Mouse (Mus musculus): ENCODE results near the gene Rpl13. TPM values are rescaled to one million over a fixed set of nuclear protein-coding genes. Genes with fewer than 3 reads are reported as not detected.

Rpl13 gene
- polyA plus RNA-seq, 1 experiment from 2014 or later = 1,331 TPM

DNA sequence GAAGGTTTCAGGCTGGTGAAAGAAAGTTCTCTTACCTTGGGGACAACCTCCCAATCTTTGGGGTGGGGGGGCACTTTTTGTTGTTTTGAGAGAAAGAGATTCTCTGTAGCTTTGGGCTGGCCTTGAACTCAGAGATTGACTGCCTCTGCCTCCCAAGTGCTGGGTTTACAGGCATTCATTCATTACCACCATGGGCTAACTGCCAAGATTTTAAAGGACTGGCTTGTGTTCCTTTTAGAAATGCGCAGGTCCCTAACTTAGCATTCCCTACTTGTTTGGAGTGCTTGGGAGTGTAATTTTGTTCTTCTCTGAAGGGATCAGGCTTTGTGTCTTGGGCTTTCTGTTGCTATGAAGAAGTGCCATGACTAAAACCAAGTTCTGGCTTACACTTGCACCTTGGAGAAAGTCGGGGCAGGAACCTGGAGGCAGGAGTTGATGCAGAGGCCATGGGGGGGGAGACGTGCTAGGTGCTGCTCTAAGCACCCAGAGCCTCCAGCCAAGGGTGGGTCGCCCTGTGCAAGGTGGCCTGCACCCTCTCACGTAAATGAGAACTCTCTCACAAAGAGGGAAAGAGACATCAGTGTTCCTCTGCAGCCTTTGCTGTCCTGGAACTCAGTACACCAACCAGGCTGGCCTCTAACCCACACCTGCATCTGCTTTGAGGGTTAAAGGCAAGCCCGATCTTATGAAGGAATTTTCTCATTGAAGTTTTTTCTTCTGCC, 2.1 kb downstream of the Rpl13 start:
- Histone ChIP-seq H3K27me3 (ENCODE audit: control insufficient read depth, insufficient read depth, low read length) (no peaks in the 10 kb centered on the region), H3K27ac (ENCODE audit: low read depth, low read length) (peak overlapping the region; percentile 92; the same call in 1 of the 2 replicates), H3K9ac (ENCODE audit: low read depth, low read length) (peak overlapping the region; percentile 98; the same call in 1 of the 2 replicates), H3K4me2 (peak overlapping the region; percentile 96), H3K9me3 (replicated peaks; ENCODE audit: control insufficient read depth, low read length) (no peaks in the 10 kb centered on the region), H3K36me3 (ENCODE audit: control insufficient read depth, insufficient read depth, low read length) (peaks cover 17% of the 10 kb centered on the region), H3K4me3 (ENCODE audit: low read depth, low read length) (peak overlapping the region; percentile 90), H3K4me1 (ENCODE audit: control insufficient read depth, insufficient read depth, low read length) (peaks cover 9% of the 10 kb centered on the region)
- WGBS (ENCODE audit: insufficient replicate concordance) = 87% methylated on average over 6 of the region's 6 CpGs
- no peak for ATAC-seq (replicated peaks; ENCODE audit: insufficient number of reproducible peaks, low FRiP score, low TSS enrichment)

DNA sequence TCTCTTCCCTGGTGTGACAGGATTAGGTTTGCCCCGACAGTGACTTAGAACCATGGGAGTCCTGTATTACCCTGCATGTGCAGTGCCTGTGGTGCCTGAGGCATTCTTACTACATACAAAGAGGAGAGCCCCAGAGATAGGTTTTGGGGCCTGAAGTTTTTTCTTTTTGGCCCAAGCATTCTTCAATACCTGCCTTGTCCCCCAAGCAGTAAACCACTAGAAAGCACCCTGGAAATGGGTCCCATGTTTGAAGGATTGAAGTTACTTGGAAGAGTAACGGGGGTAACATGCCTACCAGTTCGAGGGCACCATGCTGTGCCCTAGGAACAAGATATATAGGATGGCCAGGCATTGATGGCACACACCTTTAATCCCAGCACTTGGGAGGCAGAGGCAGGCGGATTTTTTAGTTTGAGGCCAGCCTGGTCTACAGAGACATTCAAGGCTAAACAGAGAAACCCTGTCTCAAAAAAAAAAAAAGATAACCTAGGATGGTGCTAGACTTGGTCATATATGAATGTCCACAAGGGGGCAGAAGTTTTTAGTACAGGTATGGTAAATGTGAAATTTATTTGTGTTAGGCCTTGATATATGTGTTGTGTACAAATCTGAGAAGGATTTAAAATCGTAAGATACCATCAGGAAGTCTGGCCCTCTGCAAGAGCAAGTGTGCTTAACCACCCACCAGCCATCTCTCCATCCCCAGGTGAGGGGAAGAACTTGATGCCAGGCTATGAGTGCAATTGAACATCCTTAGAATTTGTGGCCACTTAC, 3.6 kb downstream of the Rpl13 start:
- Histone ChIP-seq H3K9ac (ENCODE audit: low read depth, low read length) (no peak overlapping the region), H3K27ac (ENCODE audit: low read depth, low read length) (no peak overlapping the region), H3K4me2 (no peak overlapping the region), H3K4me3 (ENCODE audit: low read depth, low read length) (no peak overlapping the region), H3K36me3 (ENCODE audit: control insufficient read depth, insufficient read depth, low read length) (peaks cover 17% of the 10 kb centered on the region), H3K9me3 (replicated peaks; ENCODE audit: control insufficient read depth, low read length) (no peaks in the 10 kb centered on the region), H3K27me3 (ENCODE audit: control insufficient read depth, insufficient read depth, low read length) (no peaks in the 10 kb centered on the region), H3K4me1 (ENCODE audit: control insufficient read depth, insufficient read depth, low read length) (peaks cover 9% of the 10 kb centered on the region)
- no peak for ATAC-seq (replicated peaks; ENCODE audit: insufficient number of reproducible peaks, low FRiP score, low TSS enrichment)
- 69% methylated on average over 5 of the region's 5 CpGs for WGBS (ENCODE audit: insufficient replicate concordance)

DNA sequence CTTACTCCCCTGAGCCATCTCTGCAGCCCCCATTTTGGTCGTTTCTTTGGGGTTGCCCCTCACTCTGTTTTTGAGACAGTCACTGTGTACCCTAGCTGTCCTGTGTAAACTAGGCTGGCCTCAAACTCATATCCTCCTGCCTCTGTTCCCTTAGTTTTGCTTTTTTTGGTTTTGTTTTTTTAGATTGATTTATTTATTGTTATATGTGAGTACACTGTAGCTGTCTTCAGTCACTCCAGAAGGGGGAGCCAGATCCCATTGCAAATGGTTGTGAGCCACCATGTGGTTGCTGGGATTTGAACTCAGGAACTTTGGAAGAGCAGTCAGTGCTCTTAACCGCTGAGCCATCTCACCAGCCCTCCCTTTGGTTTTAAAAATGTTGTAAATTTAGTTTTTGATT, 4.4 kb downstream of the Rpl13 start:
- H3K4me2 ChIP-seq = no peak overlapping the region
- H3K9ac ChIP-seq (ENCODE audit: low read depth, low read length) = no peak overlapping the region
- WGBS (ENCODE audit: insufficient replicate concordance) = 58% methylated on average over 2 of the region's 2 CpGs
- no peak overlapping the region for H3K4me3 ChIP-seq (ENCODE audit: low read depth, low read length)
- peaks cover 9% of the 10 kb centered on the region for H3K4me1 ChIP-seq (ENCODE audit: control insufficient read depth, insufficient read depth, low read length)
- H3K9me3 ChIP-seq (replicated peaks; ENCODE audit: control insufficient read depth, low read length) = no peaks in the 10 kb centered on the region
- H3K27ac ChIP-seq (ENCODE audit: low read depth, low read length) = no peak overlapping the region
- no peaks in the 10 kb centered on the region for H3K27me3 ChIP-seq (ENCODE audit: control insufficient read depth, insufficient read depth, low read length)
- peaks cover 17% of the 10 kb centered on the region for H3K36me3 ChIP-seq (ENCODE audit: control insufficient read depth, insufficient read depth, low read length)
- no peak for ATAC-seq (replicated peaks; ENCODE audit: insufficient number of reproducible peaks, low FRiP score, low TSS enrichment)

DNA sequence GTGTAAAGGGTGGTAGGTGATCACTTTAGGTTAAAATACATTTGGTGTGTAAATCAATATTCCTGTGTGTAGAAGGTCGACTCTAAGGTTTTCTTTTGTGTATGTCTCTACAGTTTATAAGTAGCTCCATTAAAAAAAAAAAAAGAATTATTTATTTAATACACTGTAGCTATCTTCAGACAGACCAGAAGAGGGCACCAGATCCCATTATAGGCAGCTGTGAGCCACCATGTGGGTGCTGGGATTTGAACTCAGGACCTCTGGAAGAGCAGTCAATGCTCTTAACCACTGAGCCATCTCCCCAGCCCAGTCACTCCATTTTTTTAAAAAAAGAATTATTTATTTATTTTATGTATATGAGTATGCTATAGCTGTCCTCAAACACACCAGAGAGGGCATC, 5.9 kb downstream of the Rpl13 start:
- Histone ChIP-seq H3K9ac (ENCODE audit: low read depth, low read length) (no peak overlapping the region), H3K27ac (ENCODE audit: low read depth, low read length) (no peak overlapping the region), H3K4me1 (ENCODE audit: control insufficient read depth, insufficient read depth, low read length) (peaks cover 7% of the 10 kb centered on the region), H3K9me3 (replicated peaks; ENCODE audit: control insufficient read depth, low read length) (no peaks in the 10 kb centered on the region), H3K4me2 (no peak overlapping the region), H3K36me3 (ENCODE audit: control insufficient read depth, insufficient read depth, low read length) (peaks cover 17% of the 10 kb centered on the region), H3K27me3 (ENCODE audit: control insufficient read depth, insufficient read depth, low read length) (no peaks in the 10 kb centered on the region), H3K4me3 (ENCODE audit: low read depth, low read length) (no peak overlapping the region)
- WGBS (ENCODE audit: insufficient replicate concordance) = 68% methylated on average over 1 of the region's 1 CpGs
- no peak for ATAC-seq (replicated peaks; ENCODE audit: insufficient number of reproducible peaks, low FRiP score, low TSS enrichment)

DNA sequence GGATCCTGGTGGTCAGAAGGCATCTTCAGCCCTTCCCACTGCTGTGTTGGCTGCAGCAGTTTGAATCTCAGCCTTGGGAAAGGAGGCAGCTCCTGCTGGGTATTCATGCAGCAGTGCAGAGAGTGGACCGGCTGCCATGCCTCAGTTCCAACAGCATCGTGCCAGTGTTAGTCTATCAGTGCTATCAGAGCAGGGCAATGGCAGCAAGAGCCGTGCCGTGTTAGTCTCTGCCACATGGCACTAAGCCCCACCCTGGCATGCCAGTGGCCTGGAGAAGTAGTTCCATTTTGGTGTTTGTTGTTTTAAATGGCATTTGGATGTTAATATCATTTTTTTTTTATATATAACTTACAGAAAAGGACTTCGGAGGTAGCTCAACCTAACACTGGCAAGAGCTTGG, 6.8 kb downstream of the Rpl13 start:
- no peak for ATAC-seq (replicated peaks; ENCODE audit: insufficient number of reproducible peaks, low FRiP score, low TSS enrichment)
- H3K36me3 ChIP-seq (ENCODE audit: control insufficient read depth, insufficient read depth, low read length) = peaks cover 13% of the 10 kb centered on the region
- H3K4me2 ChIP-seq = no peak overlapping the region
- no peaks in the 10 kb centered on the region for H3K27me3 ChIP-seq (ENCODE audit: control insufficient read depth, insufficient read depth, low read length)
- H3K9me3 ChIP-seq (replicated peaks; ENCODE audit: control insufficient read depth, low read length) = no peaks in the 10 kb centered on the region
- H3K4me1 ChIP-seq (ENCODE audit: control insufficient read depth, insufficient read depth, low read length) = no peaks in the 10 kb centered on the region
- WGBS (ENCODE audit: insufficient replicate concordance) = 78% methylated on average over 5 of the region's 5 CpGs
- no peak overlapping the region for H3K9ac ChIP-seq (ENCODE audit: low read depth, low read length)
- no peak overlapping the region for H3K27ac ChIP-seq (ENCODE audit: low read depth, low read length)
- H3K4me3 ChIP-seq (ENCODE audit: low read depth, low read length) = no peak overlapping the region

DNA sequence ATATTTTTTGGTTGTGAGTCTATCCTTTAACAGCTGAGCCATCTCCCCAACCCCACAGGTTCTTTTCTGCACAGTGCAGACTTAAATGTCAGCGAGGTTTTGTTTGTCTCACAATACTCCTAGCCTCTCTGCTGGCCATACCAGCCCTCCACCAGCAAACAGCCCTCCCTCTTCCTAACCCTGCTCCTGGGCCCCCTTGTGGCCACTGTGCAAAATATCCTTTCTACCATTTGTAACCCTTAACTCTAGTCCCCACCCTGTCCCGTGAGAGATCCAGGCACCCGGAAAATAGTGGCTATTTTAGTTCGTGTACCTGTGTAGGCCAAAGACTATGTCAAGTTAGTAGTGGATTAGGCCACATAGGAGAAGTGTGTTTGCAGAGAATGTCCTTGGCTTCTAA, 8.5 kb downstream of the Rpl13 start:
- Histone ChIP-seq H3K27me3 (ENCODE audit: control insufficient read depth, insufficient read depth, low read length) (peaks cover 2% of the 10 kb centered on the region), H3K4me2 (no peak overlapping the region), H3K36me3 (ENCODE audit: control insufficient read depth, insufficient read depth, low read length) (peaks cover 1% of the 10 kb centered on the region; the same call in 1 of the 2 replicates), H3K4me1 (ENCODE audit: control insufficient read depth, insufficient read depth, low read length) (0 out of 2 replicates have a peak, but pooled peaks cover 2% of the 10 kb centered on the region), H3K9me3 (replicated peaks; ENCODE audit: control insufficient read depth, low read length) (no peaks in the 10 kb centered on the region), H3K4me3 (ENCODE audit: low read depth, low read length) (no peak overlapping the region), H3K9ac (ENCODE audit: low read depth, low read length) (no peak overlapping the region), H3K27ac (ENCODE audit: low read depth, low read length) (no peak overlapping the region)
- no peak for ATAC-seq (replicated peaks; ENCODE audit: insufficient number of reproducible peaks, low FRiP score, low TSS enrichment)
- WGBS (ENCODE audit: insufficient replicate concordance) = 17% methylated on average over 4 of the region's 4 CpGs

DNA sequence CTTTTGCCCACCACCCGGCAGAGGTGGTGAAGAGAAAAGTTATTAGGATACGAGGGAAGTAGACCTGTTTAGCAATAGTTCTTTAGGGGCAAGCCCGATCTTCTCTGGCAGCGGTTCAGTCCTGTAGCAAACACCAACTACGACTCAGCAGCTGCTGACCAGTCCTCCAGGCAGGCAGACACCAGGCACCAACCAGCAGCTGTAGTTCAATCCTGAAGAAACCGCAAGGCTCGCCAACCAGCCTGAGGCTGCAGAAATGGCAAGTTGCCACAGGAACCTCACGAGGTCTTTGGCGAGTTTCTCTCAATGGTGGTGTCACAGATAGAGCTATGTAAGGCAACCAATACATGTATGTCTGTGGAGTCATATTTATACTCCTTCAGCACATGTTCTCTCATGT, 10.7 kb downstream of the Rpl13 start:
- 81% methylated on average over 9 of the region's 9 CpGs for WGBS (ENCODE audit: insufficient replicate concordance)

DNA sequence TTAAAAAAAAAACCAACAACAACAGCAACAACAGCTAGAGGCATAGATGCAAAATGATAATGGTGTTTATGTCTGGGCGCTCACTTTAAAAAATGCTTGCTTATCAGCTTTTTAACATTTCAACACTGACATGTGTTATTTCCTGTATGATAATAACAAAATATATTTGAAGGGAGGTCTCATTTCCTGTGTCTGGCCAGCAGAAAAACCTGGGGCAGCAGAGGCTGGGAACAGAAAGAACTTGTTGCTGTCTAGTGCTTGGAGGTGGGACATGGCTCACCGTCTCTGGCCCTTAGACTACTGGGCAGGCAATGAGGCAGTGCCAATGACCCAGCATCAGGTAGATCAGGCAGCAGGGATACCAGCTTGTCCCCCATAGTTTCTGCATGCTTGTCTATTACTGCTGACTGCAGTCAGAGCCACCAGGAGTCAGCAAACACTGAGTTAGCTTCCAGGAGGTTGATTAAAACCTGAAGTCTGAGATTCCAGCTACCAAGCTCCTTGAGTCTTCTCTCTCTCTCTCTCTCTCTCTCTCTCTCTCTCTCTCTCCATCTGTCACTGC, 11.8 kb downstream of the Rpl13 start:
- Histone ChIP-seq H3K27me3 (ENCODE audit: control insufficient read depth, insufficient read depth, low read length) (peaks cover 35% of the 10 kb centered on the region), H3K9me3 (replicated peaks; ENCODE audit: control insufficient read depth, low read length) (no peaks in the 10 kb centered on the region), H3K4me3 (ENCODE audit: low read depth, low read length) (no peak overlapping the region), H3K27ac (ENCODE audit: low read depth, low read length) (no peak overlapping the region), H3K36me3 (ENCODE audit: control insufficient read depth, insufficient read depth, low read length) (no peaks in the 10 kb centered on the region), H3K4me2 (no peak overlapping the region), H3K9ac (ENCODE audit: low read depth, low read length) (no peak overlapping the region), H3K4me1 (ENCODE audit: control insufficient read depth, insufficient read depth, low read length) (peaks cover 17% of the 10 kb centered on the region)
- ATAC-seq (replicated peaks; ENCODE audit: insufficient number of reproducible peaks, low FRiP score, low TSS enrichment) = no peak
- 32% methylated on average over 2 of the region's 2 CpGs for WGBS (ENCODE audit: insufficient replicate concordance)

More for the DNA sequence above, 10.7 kb downstream of the Rpl13 start:
- H3K4me3 ChIP-seq (ENCODE audit: low read depth, low read length) = no peak overlapping the region
- no peak overlapping the region for H3K9ac ChIP-seq (ENCODE audit: low read depth, low read length)
- ATAC-seq (replicated peaks; ENCODE audit: insufficient number of reproducible peaks, low FRiP score, low TSS enrichment) = no peak
- H3K9me3 ChIP-seq (replicated peaks; ENCODE audit: control insufficient read depth, low read length) = no peaks in the 10 kb centered on the region
- no peak overlapping the region for H3K27ac ChIP-seq (ENCODE audit: low read depth, low read length)
- no peaks in the 10 kb centered on the region for H3K36me3 ChIP-seq (ENCODE audit: control insufficient read depth, insufficient read depth, low read length)
- H3K4me1 ChIP-seq (ENCODE audit: control insufficient read depth, insufficient read depth, low read length) = peaks cover 17% of the 10 kb centered on the region
- no peak overlapping the region for H3K4me2 ChIP-seq
- H3K27me3 ChIP-seq (ENCODE audit: control insufficient read depth, insufficient read depth, low read length) = peaks cover 24% of the 10 kb centered on the region

All from heart, embryonic 11.5 days (tissue).